Mouse (Mus musculus) layer of hippocampus, adult 9-10 months (tissue): ENCODE measurements around the gene Naa15.

Experiments
- DNase-seq: peaks from one replicate; pipeline ENCODE4 v3.0.0; 2022; ENCODE audit warnings: low spot score

The Naa15 gene

DNA sequence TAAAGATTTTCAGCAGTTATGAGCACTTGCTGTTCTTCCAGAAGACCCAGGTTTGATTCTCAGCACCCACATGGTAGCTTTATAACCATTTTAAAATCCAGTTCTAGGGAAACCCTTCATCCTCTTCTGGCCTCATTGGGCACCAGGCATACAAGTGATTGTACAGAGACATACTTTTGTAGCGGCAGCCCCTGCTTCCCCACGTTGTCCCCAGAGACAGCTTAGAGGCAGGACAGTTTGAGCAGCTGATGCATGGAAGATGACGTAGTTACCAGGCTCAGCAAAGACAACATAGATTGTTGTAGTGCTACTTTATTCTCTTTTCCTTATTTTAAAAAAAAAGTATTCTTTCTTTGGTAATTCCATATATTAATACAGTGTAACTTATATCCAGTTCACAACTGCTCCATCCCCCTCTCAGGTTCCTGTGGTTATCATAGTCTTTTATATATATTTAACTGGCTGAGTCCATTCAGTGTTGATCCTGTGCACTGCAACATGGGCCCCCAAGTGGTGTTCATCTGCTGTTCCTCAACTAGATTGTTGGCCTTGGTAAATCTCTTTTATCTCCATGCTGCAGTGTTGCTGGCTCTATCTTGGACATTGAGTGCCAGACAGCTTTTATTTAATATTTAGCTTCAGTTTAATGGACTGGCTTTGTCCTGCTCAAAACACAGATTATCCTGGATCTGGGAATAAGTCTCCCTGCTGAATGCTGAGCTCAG is 20.1 kb downstream of the Naa15 start:
- DNase-seq, result no peak

DNA sequence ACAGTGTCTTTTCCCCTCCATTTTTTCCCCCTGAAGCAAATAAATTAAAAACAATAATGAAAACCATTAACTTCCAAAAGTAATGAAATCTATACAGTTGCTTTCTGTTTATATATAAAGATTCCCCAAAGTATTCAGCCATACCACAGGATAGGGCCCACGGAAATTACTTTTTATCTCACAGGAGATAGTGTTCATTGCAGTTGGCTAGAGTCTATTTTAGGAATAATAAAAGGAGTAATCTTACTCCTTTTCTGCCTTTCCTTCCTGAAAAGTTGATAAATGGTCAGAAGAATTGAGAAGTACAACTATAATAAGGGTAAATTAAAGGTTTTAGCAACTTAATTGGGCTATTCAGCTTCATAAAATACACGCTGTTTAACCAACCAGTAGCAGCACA is 53.6 kb downstream of the Naa15 start:
- no peak for DNase-seq

DNA sequence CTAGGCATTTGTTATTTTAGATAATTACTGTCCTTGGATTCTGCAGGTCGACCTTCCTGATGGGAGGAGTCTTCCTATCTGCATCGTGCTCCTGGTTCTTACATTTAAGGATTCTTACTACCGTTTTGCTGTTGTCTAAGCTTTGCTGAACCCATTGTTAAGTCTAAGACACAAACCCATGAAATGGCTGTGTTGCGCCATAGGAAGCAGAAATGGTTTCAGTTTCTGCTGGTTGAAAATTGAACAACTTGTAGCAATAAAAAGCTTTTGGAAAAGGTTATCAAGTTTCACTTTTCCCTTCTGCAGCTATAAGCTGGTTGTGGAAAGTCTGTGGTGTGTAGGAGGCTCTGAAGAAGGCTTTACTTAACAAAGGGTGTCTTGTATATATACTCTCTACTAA is 60.8 kb downstream of the Naa15 start:
- no peak for DNase-seq

DNA sequence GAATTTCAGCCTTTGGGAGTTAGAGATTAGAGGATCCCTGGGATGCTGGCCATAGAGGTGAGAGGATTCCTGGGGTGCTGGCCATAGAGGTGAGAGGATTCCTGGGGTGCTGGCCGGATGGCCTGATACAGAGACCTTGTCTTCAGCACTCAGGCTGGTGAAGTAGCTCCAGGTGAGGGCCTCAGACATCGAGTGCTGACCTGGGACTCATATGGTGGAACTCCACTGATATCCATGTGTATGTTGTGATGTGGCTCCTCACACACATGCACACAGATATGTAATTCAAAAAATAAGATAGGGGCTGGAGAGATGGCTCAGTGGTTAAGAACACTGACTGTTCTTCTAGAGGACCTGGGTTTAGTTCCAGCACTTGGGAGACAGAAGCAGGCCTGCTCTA is 64.9 kb downstream of the Naa15 start:
- DNase-seq, result no peak

DNA sequence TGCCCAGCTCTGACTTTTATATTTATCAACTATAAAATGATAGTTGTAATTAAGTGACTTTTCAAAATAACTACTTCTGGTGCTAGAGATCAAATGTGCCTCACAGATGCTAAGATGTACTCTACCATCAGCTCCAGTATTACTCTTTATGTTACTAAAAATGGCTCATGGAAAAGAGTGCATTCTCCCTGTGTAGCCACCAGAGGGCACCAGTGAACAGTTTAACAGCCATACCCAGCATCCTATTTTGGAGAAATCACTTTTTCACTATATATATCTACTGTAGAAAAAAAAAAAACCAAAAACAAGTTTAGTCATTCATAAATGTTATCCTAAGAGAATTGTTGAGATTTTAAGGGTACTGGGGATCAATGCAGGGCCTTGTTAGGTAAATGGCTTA is 66.1 kb downstream of the Naa15 start:
- DNase-seq, result peak; percentile 44

DNA sequence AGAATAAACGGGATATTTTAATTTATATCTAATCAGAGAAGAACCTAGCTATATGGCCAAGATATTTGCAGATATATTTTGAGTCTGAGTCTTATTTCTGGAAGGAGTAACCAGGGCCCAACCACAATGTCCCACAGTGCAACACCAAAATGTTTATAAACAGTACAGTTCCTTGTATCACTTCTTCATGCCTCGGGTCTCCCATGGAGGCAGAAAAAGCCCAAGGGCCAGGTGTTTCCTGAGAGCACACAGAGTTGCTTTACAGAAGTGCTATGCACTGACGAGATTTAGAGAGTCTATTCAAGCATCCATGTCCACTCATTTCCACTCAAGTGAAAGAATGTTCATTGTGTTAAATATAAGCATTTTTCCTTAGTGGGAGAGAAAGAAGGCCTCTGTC is 66.9 kb downstream of the Naa15 start:
- no peak for DNase-seq

DNA sequence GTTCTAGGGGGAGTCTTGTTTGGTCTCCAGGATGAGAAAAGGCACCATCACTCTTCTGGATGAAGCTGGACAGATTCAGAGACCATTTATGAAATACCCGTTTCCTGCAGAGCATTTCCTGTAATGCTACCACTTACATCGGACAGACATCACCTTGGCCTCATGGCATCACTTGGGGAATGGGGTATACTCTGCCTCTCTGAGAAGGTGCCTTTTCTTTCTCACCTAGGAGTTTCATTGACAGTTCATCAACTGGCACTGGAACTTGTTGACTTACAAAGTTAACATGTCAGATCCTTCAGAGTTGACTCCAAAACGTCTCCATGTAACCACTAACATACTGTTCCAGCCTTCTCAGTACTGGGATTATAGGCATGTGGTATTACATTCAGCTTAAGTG is 67.8 kb downstream of the Naa15 start:
- no peak for DNase-seq

DNA sequence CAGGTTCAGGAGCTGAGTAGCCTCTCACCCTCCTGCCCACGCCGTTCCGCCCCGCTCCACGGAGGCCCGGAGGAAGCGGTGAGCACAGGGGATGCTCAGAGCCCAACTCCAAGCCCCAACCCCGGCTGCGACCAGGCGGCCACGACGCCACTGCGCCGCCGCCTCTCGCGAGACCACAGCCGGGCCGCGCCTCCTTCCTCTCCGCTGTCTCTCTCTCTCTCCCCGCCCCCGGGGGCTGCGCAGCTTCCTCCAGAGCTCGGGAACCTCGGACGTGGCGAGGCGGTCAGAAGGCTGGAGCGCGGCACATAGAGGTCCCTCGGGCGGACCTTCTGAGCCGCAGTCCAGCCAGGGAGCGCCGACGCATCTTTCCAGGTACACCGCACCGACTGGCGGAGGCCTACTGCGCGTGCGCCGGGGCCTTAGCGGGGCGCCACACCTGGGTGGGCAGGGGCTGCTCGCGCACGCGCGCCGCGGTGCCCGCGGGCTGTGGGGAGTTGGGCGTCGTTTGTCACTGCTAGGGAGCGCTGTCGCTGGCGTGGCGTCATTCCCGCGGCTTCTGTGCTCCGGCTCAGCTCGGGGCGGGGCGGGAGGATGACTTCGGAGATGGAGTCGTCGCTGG is 68.9 kb downstream of the Naa15 start, which contains the start of gene Rab33b:
TSS of gene Rab33b (plus strand) at position 180 of the 619 bp plus-strand sequence.
- DNase-seq, result peak; percentile 89

DNA sequence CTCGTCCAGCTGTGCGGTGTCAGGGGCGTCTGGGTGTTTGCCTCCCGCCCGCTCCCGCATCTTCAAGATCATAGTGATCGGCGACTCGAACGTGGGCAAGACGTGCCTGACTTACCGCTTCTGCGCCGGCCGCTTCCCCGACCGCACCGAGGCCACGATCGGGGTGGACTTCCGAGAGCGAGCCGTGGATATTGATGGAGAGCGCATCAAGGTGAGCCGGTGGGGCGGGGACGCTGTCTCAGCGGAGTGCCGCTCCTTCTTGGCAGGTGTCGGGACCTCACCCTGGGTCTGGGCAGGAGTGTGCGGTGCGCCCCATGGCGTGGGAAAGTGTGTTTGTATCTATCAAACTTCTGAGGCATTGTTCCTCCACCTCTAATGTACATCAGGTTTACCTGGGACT is 69.4 kb downstream of the Naa15 start:
- DNase-seq, result no peak

DNA sequence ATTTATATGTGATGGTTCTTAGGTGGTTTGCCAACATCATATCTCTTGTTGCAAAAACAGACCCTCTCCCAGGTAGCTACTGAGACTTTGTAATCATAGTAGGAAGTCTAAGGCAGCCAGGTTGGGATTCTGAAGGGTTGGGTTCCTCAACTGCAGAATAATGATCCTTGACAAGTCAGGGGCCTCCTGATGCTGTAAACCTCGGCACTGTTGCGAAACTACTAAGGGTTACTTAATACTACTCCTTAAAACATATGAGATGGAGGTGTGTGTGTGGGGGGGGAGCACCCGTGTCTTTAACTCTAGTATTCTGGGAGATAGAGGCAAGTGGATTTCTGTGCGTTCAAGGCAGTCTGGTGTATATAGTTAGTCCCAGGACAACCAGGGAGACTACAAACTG is 70.4 kb downstream of the Naa15 start:
- DNase-seq, result no peak

DNA sequence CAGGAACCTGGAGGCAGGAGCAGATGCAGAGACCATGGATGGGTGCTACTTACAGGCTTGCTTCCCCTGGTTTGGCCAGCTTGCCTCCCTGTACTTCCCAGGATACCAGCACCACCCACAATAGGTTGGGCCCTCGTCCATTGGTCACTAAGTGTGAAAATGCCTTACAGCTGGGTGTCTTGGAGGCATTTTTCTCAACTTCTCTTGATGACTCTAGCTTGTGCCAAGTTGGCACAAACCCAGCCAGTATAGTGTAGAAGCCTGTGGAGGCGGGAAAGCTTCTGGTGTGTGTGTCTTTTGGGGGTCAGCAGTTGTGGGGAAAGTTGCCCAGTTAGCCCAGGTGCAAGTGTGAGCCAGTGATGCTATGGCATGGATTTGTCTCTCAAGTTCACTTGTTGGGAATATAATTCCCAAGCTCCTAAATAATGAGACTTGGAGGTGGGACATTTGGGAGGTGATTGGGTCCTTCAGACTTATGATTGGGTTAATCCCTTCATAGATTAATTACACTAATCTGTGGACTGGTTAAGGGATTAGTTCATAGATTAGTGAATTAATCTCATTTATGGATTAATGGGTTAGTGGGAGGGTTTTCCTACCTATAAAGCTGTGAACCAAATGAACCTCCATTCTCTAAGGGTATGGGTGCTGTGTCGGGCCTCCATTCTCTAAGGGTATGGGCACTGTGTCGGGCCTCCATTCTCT is 71.7 kb downstream of the Naa15 start:
- no peak for DNase-seq

DNA sequence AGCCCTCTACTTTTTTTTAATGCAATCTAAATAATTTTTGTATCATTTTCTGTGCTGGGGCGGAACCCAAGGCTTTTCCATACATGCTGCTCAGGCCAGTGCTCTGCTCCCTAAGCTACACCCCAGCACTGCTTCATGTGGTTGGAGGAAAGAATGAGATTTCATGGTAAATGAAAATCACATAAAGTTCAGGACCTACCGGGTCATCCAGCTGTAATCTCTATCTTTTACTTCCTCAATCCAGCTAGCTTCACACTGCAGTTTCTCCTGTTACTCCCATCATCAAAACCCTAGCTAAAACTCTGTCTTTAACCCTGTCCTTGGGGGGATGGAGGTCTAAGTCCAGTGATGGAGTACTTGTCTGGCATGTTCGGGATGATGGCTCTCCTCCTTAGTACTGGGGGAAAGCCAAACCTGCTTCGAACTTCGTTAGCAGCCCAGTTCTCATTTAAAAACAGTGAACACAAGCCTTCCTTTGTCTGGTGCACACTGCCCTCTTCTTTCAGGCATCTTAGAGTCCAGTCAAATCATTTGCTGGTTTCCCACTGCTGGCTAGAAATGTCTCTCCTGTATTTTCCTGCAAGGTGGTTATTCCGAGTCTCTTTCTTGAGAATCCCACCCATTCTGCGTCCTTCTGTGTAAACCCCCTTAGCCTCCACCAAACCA is 75.3 kb downstream of the Naa15 start:
- no peak for DNase-seq

DNA sequence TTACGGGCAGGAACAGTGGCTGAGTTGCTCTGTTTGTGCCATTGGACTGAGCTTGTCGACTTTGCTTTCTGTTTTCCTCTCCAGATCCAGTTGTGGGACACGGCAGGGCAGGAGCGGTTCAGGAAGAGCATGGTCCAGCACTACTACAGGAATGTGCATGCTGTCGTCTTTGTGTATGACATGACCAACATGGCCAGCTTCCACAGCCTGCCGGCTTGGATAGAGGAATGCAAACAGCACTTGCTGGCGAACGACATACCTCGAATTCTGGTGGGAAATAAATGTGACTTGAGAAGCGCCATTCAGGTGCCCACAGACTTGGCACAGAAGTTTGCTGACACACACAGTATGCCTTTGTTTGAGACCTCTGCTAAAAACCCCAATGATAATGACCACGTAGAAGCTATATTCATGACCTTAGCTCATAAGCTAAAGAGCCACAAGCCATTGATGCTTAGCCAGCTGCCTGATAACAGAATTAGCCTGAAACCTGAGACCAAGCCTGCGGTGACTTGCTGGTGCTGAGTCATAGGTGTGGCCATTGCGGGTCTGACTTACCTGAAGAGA is 78.4 kb downstream of the Naa15 start:
- no peak for DNase-seq

DNA sequence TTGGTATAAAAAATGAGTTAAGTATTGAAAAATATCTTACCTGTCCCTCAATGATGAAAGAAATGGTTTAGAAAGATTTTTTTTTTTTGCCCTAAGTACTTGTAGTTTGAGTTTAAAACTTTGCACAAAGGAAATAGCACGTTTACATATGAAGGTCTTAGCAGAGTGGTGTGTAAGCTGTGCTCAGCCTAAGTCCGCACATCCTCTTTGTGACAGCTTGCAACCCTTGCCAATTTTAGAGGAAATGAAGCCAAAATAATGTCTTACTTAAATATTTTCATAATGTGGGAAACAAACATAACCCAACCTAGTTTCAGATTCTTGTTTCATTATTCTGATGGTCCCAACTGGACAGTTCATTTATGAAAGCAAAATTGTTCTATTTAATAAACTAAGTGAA is 79.5 kb downstream of the Naa15 start:
- no peak for DNase-seq

DNA sequence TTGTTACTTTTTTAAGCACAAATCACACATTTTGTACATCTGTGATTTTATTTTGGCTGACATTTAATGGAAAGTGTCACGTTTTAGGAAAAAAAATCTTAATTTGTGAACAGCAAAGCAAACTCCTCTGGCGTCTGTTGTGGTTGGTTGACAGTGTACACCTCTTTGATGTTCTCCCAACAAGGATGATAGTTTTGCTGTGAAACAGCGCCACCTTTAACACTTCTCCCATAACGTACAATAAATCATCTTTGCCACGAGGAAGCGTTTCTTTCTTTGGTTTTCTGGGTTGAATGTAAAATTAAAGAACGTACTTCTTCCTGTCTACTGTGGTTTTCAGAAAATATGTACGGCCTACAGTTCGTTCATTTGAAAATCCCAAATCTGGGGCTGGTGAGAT is 80.7 kb downstream of the Naa15 start:
- no peak for DNase-seq

DNA sequence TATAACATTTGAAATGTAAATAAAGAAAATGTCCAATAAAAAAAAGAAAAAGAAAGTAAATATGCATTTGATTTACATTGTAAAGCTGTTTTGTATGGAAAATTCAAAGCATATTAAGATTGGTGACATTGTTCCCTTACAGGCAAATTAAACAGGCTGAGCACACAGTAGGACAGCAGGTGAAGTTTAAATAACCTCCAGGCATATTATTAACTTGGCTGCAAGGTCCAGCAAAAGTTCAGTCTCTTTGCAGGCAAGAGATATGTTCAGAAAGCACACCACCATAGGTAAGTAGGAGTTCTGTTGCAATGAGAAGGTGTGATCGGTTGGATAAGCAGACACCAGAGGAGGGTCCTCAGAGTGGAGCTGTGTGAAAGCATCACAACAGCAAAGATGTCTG is 83.0 kb downstream of the Naa15 start:
- DNase-seq, result no peak

DNA sequence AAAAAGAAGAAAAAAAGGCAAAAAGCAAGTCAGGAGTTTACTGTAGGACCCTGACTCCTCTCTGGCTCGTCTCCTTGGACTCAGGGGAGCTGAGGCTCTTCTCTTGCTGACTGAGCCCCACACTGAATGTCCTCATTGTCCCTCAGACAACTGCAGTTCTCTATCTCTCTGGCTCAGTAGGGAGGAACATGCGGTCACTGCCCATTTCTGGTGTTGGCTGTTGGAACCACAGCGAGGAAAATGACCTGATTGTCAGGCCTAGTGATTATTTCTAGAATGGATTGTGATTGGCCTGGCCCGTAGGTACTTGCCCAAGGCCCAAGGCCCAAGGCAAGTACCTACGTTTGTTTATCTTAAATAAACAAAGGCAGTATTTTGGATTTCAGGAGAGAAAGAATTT is 83.7 kb downstream of the Naa15 start:
- DNase-seq, result no peak

DNA sequence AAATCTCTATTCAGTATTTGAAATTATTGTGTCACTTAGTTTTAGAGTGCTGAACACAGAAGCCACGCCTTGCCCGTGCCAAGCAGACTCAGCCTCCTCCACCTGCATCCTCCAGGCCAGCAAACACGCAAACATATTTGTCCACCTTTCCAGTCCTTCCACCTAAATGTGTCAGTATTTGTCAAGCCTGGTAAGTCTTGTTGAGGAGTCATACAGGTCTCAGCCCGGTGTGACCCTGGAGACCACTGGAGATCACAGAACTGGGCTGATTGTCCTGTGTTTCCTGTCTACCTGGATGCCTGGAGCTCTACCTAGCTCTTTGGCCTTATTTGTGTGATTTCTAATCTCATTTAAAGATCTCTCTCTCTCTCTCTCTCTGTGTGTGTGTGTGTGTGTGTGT is 84.9 kb downstream of the Naa15 start:
- no peak for DNase-seq

DNA sequence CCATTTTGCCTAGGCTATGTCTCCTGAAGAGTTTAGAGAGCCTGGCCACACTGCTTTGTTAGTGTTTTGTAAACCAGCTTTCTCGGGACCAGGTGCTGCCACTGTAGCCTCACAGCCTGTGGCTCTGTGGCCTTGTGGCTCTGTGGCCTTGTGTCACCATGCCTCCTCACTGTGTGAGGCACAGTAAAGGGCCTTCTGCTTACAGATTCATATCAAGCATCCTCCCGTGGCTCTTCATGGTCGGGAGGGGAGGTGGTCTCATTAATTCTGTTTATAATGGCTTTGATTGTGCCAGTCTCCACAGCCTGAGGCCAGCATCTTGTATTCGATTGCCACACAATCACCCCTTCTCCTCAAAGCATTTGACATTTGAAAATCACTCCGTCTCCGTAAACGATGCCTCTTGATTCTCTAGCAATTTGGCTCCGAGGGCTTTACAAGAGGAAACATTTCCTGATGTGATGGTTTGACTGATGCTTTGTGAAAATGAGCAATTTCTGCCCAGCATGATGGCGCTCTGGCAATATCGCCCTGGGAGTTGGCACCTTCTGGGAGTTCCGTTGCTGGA is 89.5 kb downstream of the Naa15 start:
- DNase-seq, result no peak

DNA sequence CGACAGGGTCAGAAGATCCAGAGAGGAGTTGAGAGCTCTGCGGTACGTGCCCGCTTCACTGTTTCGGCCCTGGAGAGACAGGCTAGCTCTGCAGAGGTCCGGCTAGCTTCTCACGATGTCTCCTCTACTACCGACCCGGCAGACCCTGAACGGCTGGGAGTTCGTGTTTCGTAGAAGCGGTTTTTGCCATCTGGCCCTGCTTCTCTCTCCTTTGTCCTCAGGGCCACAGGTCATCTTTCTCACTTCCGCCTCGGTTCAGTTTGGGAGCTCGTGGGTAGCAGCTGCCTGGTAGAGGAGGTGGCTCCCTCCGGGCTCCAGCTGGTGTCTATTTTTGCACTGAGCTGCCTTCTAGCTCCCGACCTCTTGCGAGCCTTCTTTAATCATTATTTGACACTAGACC is 90.5 kb downstream of the Naa15 start:
- DNase-seq, result no peak

DNA sequence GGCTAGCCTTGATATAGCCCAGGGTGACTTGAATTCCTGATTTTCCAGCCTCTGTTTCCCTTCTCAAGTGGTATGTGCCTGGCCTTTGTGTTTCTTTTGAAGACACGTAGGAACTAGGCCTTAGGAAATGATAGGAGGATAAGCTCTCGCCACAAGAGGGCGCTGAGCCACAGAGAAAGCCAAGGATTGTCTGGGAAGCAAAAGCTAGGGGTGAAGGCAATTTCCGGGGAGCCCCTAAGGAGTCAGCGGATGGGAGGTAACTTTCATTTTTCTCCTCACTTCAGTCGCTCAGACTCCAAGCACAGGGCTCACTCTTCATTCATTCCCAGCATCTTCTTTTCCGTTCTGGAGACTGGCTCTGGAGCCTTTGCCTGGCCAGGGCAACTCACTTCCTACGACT is 96.0 kb downstream of the Naa15 start:
- DNase-seq, result peak; percentile 83

DNA sequence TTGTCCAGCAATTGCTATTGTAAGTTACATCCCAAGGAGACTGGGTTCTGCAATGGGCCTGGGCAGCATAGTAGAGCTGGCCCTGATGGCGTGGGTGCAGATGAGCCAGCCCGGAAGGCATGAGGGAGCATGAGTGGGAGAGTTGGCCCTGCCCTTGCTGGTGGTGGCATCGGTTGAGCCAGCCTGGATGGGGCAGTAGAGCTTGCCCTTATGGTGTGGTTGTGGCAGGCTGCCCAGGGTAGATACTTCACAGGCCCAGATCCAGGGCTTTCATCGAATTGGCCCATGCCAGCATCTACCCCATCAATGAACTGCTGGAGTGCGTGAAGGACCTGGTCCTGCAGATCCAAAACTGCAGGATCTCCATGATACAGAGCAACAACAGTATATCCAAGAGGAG is 97.0 kb downstream of the Naa15 start:
- DNase-seq, result no peak
